Mouse (Mus musculus) myocyte (in vitro differentiated cells): ENCODE results near the gene Tbc1d2. TPM values are rescaled to one million over a fixed set of nuclear protein-coding genes. Genes with fewer than 3 reads are reported as not detected.

Source experiments
- H3K27me3 ChIP-seq: one replicate; pipeline ENCODE4 v1.6.1; 2011; ENCODE audit not compliant: control insufficient read depth, insufficient read depth, insufficient read length
- H3K36me3 ChIP-seq: one replicate; pipeline ENCODE4 v1.6.1; 2011; ENCODE audit not compliant: control insufficient read depth, insufficient read depth
- H3K4me2 ChIP-seq: one replicate; pipeline ENCODE4 v1.6.1; 2011; ENCODE audit warnings: low read depth, control low read depth
- H3K4me3 ChIP-seq: one replicate; pipeline ENCODE4 v1.5.1; 2011; ENCODE audit warnings: mild to moderate bottlenecking, control low read depth, moderate library complexity
- H3K79me2 ChIP-seq: one replicate; pipeline ENCODE4 v1.6.1; 2011; ENCODE audit not compliant: control insufficient read depth, insufficient read depth
- H3ac ChIP-seq: one replicate; pipeline ENCODE4 v1.6.1; 2011; ENCODE audit not compliant: control insufficient read depth, insufficient read length
- CEBPB ChIP-seq: IDR thresholded peaks from 2 replicates; pipeline ENCODE4 v1.6.1; 2011; ENCODE audit warnings: mild to moderate bottlenecking, moderate library complexity; ENCODE audit not compliant: poor library complexity, insufficient read depth, severe bottlenecking
- E2F4 ChIP-seq: IDR thresholded peaks from one replicate; pipeline ENCODE4 v1.6.1; 2011; ENCODE audit warnings: mild to moderate bottlenecking, control low read depth, moderate library complexity; ENCODE audit not compliant: insufficient read depth
- MAX ChIP-seq: IDR thresholded peaks from one replicate; pipeline ENCODE4 v1.6.1; 2011; ENCODE audit warnings: low read depth, mild to moderate bottlenecking, control low read depth
- MYOD1 ChIP-seq, 3 experiments: IDR thresholded peaks; one replicate each; pipeline ENCODE4 v1.6.1; 2011; ENCODE audit warnings: control low read depth in 2 of 3, low read depth in 2 of 3, mild to moderate bottlenecking in 2 of 3, moderate library complexity in 1 of 3; ENCODE audit not compliant: insufficient read length in 2 of 3, control insufficient read depth in 1 of 3
- MYOG ChIP-seq, 3 experiments: IDR thresholded peaks; one replicate each; pipeline ENCODE4 v1.6.1; 2011; ENCODE audit warnings: control low read depth in 2 of 3, low read depth in 2 of 3, mild to moderate bottlenecking in 2 of 3; ENCODE audit not compliant: insufficient read length in 2 of 3, control insufficient read depth in 1 of 3, insufficient read depth in 1 of 3
- POLR2A ChIP-seq: IDR thresholded peaks from one replicate; pipeline ENCODE4 v1.6.1; 2011; ENCODE audit warnings: low read depth, mild to moderate bottlenecking, control low read depth, moderate library complexity; ENCODE audit not compliant: insufficient read length
- POLR2AphosphoS2 ChIP-seq: IDR thresholded peaks from one replicate; pipeline ENCODE4 v1.6.1; 2011; ENCODE audit warnings: low read depth, control low read depth; ENCODE audit not compliant: insufficient read length
- REST ChIP-seq: IDR thresholded peaks from one replicate; pipeline ENCODE4 v1.6.1; 2011; ENCODE audit warnings: mild to moderate bottlenecking, control low read depth, moderate library complexity; ENCODE audit not compliant: insufficient read depth, insufficient read length
- SRF ChIP-seq: IDR thresholded peaks from one replicate; pipeline ENCODE4 v1.6.1; 2011; ENCODE audit warnings: low read depth; ENCODE audit not compliant: control insufficient read depth, insufficient read length
- TCF12 ChIP-seq: IDR thresholded peaks from one replicate; pipeline ENCODE4 v1.6.1; 2011; ENCODE audit warnings: mild to moderate bottlenecking, control low read depth; ENCODE audit not compliant: poor library complexity, insufficient read depth, severe bottlenecking
- TCF3 ChIP-seq: IDR thresholded peaks from one replicate; pipeline ENCODE4 v1.6.1; 2011; ENCODE audit warnings: low read depth, control low read depth; ENCODE audit not compliant: insufficient read length
- USF1 ChIP-seq: IDR thresholded peaks from one replicate; pipeline ENCODE4 v1.6.1; 2011; ENCODE audit warnings: low read depth, mild to moderate bottlenecking, control low read depth, moderate library complexity
- polyA plus RNA-seq: library from polyadenylated mRNA; unstranded; fragments of >200 nt; fragmentation: generic; extraction: Trizol; gene quantifications from one replicate; pipeline ENCODE4 v1.2.1, GENCODE M21; 2012; ENCODE audit warnings: missing spikeins

Gene Tbc1d2
- polyA plus RNA-seq, 1 experiment: 0.20 TPM

DNA sequence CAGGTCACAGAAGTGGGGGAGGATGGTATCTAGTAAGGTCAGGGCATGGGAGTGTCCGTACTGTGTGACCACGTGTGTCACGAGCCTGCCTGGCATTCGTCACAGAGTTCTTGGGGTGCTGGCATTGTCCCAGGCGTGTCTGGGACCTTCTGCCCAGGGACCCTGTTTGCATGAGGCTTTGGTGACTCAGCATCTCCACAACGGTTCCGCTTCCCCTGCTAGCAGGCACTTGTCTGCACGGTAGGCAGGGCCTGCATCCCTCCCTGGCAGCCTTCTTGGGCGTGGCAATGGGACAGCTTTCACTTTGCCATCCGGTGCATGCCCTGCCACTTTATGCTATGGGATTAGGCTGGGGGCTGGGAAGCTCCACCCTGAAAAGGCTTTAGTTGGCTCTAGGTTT lies 86.2 kb downstream of the Tbc1d2 start:
- TF ChIP-seq USF1: no peak
- TF ChIP-seq MAX: no peak
- no peak for TF ChIP-seq REST
- no peak for TF ChIP-seq MYOG (IDR thresholded peaks at IDR 0.05; ENCODE audit: control insufficient read depth in 1 of 3, insufficient read depth in 1 of 3, insufficient read length in 2 of 3, low read depth in 2 of 3)
- TF ChIP-seq CEBPB: no peak
- no peak for TF ChIP-seq POLR2AphosphoS2
- TF ChIP-seq MYOD1 (IDR thresholded peaks at IDR 0.05; ENCODE audit: control insufficient read depth in 1 of 3, insufficient read length in 2 of 3, low read depth in 2 of 3): no peak
- no peak for TF ChIP-seq SRF
- no peak for TF ChIP-seq TCF12
- no peak for TF ChIP-seq E2F4
- TF ChIP-seq POLR2A: no peak
- no peak for TF ChIP-seq TCF3
- Histone ChIP-seq H3K4me3 (no peak overlapping the region), H3K27me3 (no peaks in the 10 kb centered on the region), H3K79me2 (no peaks in the 10 kb centered on the region), H3K36me3 (no peaks in the 10 kb centered on the region), H3K4me2 (peak overlapping the region; percentile 68), H3ac (no peak overlapping the region)

DNA sequence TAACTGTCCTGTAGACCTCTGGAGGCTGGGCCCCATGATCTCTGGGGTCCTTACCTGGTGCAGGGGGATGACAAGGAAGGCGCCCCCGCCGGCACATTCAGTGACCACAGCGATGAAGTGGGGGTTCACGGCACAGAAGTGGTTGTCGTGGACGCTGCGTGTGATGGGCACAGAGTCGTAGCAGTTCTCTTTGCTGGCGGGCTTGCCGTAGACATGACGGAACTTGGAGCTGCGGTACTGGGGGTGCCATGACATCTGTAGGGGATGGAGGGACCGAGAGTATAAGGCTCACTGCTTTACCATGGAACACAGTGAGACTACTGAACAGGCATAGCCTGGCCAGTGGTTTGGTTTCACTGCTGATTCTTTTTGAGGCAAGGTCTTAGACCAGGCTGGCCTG lies 87.2 kb downstream of the Tbc1d2 start:
- TF ChIP-seq TCF12 (no peak), CEBPB (no peak), POLR2A (no peak), MYOG (IDR thresholded peaks at IDR 0.05; ENCODE audit: control insufficient read depth in 1 of 3, insufficient read depth in 1 of 3, insufficient read length in 2 of 3, low read depth in 2 of 3) (no peak), REST (no peak), E2F4 (no peak), SRF (no peak), MAX (no peak), POLR2AphosphoS2 (no peak), TCF3 (no peak), MYOD1 (IDR thresholded peaks at IDR 0.05; ENCODE audit: control insufficient read depth in 1 of 3, insufficient read length in 2 of 3, low read depth in 2 of 3) (no peak), USF1 (no peak)
- Histone ChIP-seq H3K4me3 (no peak overlapping the region), H3K4me2 (no peak overlapping the region), H3K36me3 (no peaks in the 10 kb centered on the region), H3K27me3 (no peaks in the 10 kb centered on the region), H3K79me2 (no peaks in the 10 kb centered on the region), H3ac (no peak overlapping the region)

GRCm38 (mm10) chr4:46562037-46562436 lies 88.0 kb downstream of the Tbc1d2 start:
- Histone ChIP-seq H3K4me2 (no peak overlapping the region), H3K4me3 (no peak overlapping the region), H3K27me3 (no peaks in the 10 kb centered on the region), H3K79me2 (no peaks in the 10 kb centered on the region), H3K36me3 (no peaks in the 10 kb centered on the region), H3ac (no peak overlapping the region)
- TF ChIP-seq MYOD1 (IDR thresholded peaks at IDR 0.05; ENCODE audit: control insufficient read depth in 1 of 3, insufficient read length in 2 of 3, low read depth in 2 of 3): no peak
- no peak for TF ChIP-seq USF1
- no peak for TF ChIP-seq MYOG (IDR thresholded peaks at IDR 0.05; ENCODE audit: control insufficient read depth in 1 of 3, insufficient read depth in 1 of 3, insufficient read length in 2 of 3, low read depth in 2 of 3)
- no peak for TF ChIP-seq POLR2AphosphoS2
- no peak for TF ChIP-seq POLR2A
- TF ChIP-seq CEBPB: no peak
- no peak for TF ChIP-seq TCF3
- no peak for TF ChIP-seq REST
- no peak for TF ChIP-seq MAX
- no peak for TF ChIP-seq SRF
- TF ChIP-seq TCF12: no peak
- TF ChIP-seq E2F4: no peak

- no peaks in the 10 kb centered on the region for H3K36me3 ChIP-seq
- TF ChIP-seq CEBPB (no peak), SRF (no peak), TCF12 (no peak), POLR2AphosphoS2 (no peak), E2F4 (no peak), USF1 (no peak), TCF3 (no peak), MYOD1 (IDR thresholded peaks at IDR 0.05; ENCODE audit: control insufficient read depth in 1 of 3, insufficient read length in 2 of 3, low read depth in 2 of 3) (no peak), POLR2A (no peak), REST (no peak), MYOG (IDR thresholded peaks at IDR 0.05; ENCODE audit: control insufficient read depth in 1 of 3, insufficient read depth in 1 of 3, insufficient read length in 2 of 3, low read depth in 2 of 3) (no peak)
- no peak overlapping the region for H3ac ChIP-seq
- no peak overlapping the region for H3K4me2 ChIP-seq
- H3K79me2 ChIP-seq: no peaks in the 10 kb centered on the region
- no peaks in the 10 kb centered on the region for H3K27me3 ChIP-seq
- no peak overlapping the region for H3K4me3 ChIP-seq
Observed at GRCm38 (mm10) chr4:46560069-46560705, 89.8 kb downstream of the Tbc1d2 start.
